Mouse (Mus musculus): ENCODE measurements around the gene Gm45140. TPM values are rescaled to one million over a fixed set of nuclear protein-coding genes. Genes with fewer than 3 reads are reported as not detected.
A peak's percentile ranks its signal among the peaks of the same experiment; 100 is the strongest.
"Not testable (repeated sequence)": the region's sequence is repeated elsewhere in the genome, so short reads cannot be mapped to it uniquely, and the experiment has no call there.

Gm45140 gene
- total RNA-seq, 2 experiments from 2014 or later = 4.1 to 4.2 TPM

- no peak for DNase-seq (ENCODE audit: low spot score in 2 of 2)
Observed at GRCm38 (mm10) chr6:87778294-87779173, 57.1 kb downstream of the Gm45140 start.

GRCm38 (mm10) chr6:87777842-87778241, 57.8 kb downstream of the Gm45140 start, which contains the start of gene Gp9:
Gene Gp9, plus strand, starts transcription at chr6:87778072.
- no peak for DNase-seq (ENCODE audit: low spot score in 2 of 2)

GRCm38 (mm10) chr6:87776663-87777062, 58.9 kb downstream of the Gm45140 start:
- DNase-seq (ENCODE audit: low spot score in 2 of 2) = no peak

- DNase-seq (ENCODE audit: low spot score in 2 of 2) = no peak
Observed at GRCm38 (mm10) chr6:87775588-87776245, 59.9 kb downstream of the Gm45140 start.

- no peak for DNase-seq (ENCODE audit: low spot score in 2 of 2)
Observed at GRCm38 (mm10) chr6:87774909-87775308, 60.7 kb downstream of the Gm45140 start.

- no peak for DNase-seq (ENCODE audit: low spot score in 2 of 2)
Observed at GRCm38 (mm10) chr6:87774466-87774865, 61.1 kb downstream of the Gm45140 start.

GRCm38 (mm10) chr6:87770626-87771025, 65.0 kb downstream of the Gm45140 start:
- no peak for DNase-seq (ENCODE audit: low spot score in 2 of 2)

- not testable (repeated sequence) for DNase-seq (ENCODE audit: low spot score in 2 of 2)
Observed at GRCm38 (mm10) chr6:87764296-87764695, 71.3 kb downstream of the Gm45140 start.

GRCm38 (mm10) chr6:87763376-87764280, 72.0 kb downstream of the Gm45140 start:
- DNase-seq (ENCODE audit: low spot score in 2 of 2) = no peak

- no peak for DNase-seq (ENCODE audit: low spot score in 2 of 2)
Observed at GRCm38 (mm10) chr6:87762161-87762560, 73.4 kb downstream of the Gm45140 start.

- DNase-seq (ENCODE audit: low spot score in 2 of 2) = no peak
Observed at GRCm38 (mm10) chr6:87759850-87760249, 75.7 kb downstream of the Gm45140 start.

- peak in 1 of 2 experiments; percentile 6 for DNase-seq (ENCODE audit: low spot score in 2 of 2)
Observed at GRCm38 (mm10) chr6:87759404-87759803, 76.2 kb downstream of the Gm45140 start.

GRCm38 (mm10) chr6:87756896-87757295, 78.7 kb downstream of the Gm45140 start:
- no peak for DNase-seq (ENCODE audit: low spot score in 2 of 2)

- no peak for DNase-seq (ENCODE audit: low spot score in 2 of 2)
Observed at GRCm38 (mm10) chr6:87755196-87755595, 80.4 kb downstream of the Gm45140 start.

- no peak for DNase-seq (ENCODE audit: low spot score in 2 of 2)
Observed at GRCm38 (mm10) chr6:87751574-87751973, 84.0 kb downstream of the Gm45140 start.

- DNase-seq (ENCODE audit: low spot score in 2 of 2) = no peak
Observed at GRCm38 (mm10) chr6:87750184-87750910, 85.2 kb downstream of the Gm45140 start.

GRCm38 (mm10) chr6:87748531-87748930, 87.1 kb downstream of the Gm45140 start:
- DNase-seq (ENCODE audit: low spot score in 2 of 2) = no peak

- DNase-seq (ENCODE audit: low spot score in 2 of 2) = no peak
Observed at GRCm38 (mm10) chr6:87748078-87748477, 87.5 kb downstream of the Gm45140 start.

GRCm38 (mm10) chr6:87746849-87747248, 88.7 kb downstream of the Gm45140 start:
- peak in 1 of 2 experiments; percentile 54 for DNase-seq (ENCODE audit: low spot score in 2 of 2)

GRCm38 (mm10) chr6:87746059-87746458, 89.5 kb downstream of the Gm45140 start:
- no peak for DNase-seq (ENCODE audit: low spot score in 2 of 2)
